Mouse (Mus musculus) midbrain, postnatal 0 days (tissue): Measurements from ENCODE around the gene 4933409G03Rik. TPM values are rescaled to one million over a fixed set of nuclear protein-coding genes. Genes with fewer than 3 reads are reported as not detected.
A peak's percentile ranks its signal among the peaks of the same experiment; 100 is the strongest.

Source experiments
- ATAC-seq: fragments of 200-750 bp; cut with Nextera tagmentation; 2 replicates; pipeline ENCODE4 v1.8.0; 2017; ENCODE audit warnings: moderate number of reproducible peaks, mild to moderate bottlenecking, moderate TSS enrichment, moderate library complexity; ENCODE audit not compliant: low FRiP score
- DNase-seq: peaks from one replicate; pipeline ENCODE4 v3.0.0-alpha.2; 2015; ENCODE audit warnings: low spot score
- H3K27ac ChIP-seq: fragments of 300-500 bp; sonication (generic); 2 replicates; pipeline ENCODE4 v1.5.1; 2014; ENCODE audit warnings: low read depth, mild to moderate bottlenecking, low read length, mixed read lengths
- H3K27me3 ChIP-seq: fragments of 300-500 bp; sonication (generic); 2 replicates; pipeline ENCODE4 v1.6.1; 2014; ENCODE audit warnings: low read length, control low read depth, mixed read lengths; ENCODE audit not compliant: insufficient read depth
- H3K36me3 ChIP-seq: fragments of 300-500 bp; sonication (generic); 2 replicates; pipeline ENCODE4 v1.6.1; 2014; ENCODE audit warnings: low read length, control low read depth, mixed read lengths; ENCODE audit not compliant: insufficient read depth
- H3K4me1 ChIP-seq: fragments of 300-500 bp; sonication (generic); 2 replicates; pipeline ENCODE4 v1.6.1; 2014; ENCODE audit warnings: mild to moderate bottlenecking, control low read depth, antibody characterized with exemption, low read length, mixed read lengths; ENCODE audit not compliant: insufficient read depth
- H3K4me2 ChIP-seq: fragments of 300-500 bp; sonication (generic); 2 replicates; pipeline ENCODE4 v1.6.1; 2014; ENCODE audit warnings: low read depth, mild to moderate bottlenecking, low read length, mixed read lengths; ENCODE audit not compliant: poor library complexity, severe bottlenecking
- H3K4me3 ChIP-seq: fragments of 300-500 bp; sonication (generic); 2 replicates; pipeline ENCODE4 v1.5.1; 2014; ENCODE audit warnings: low read depth, mild to moderate bottlenecking, low read length, moderate library complexity
- H3K9ac ChIP-seq: fragments of 300-500 bp; sonication (generic); replicated peaks from 2 replicates; pipeline ENCODE4 v1.6.1; 2014; ENCODE audit warnings: mild to moderate bottlenecking, low read length, moderate library complexity, mixed read lengths; ENCODE audit not compliant: poor library complexity, severe bottlenecking
- H3K9me3 ChIP-seq: fragments of 300-500 bp; sonication (generic); 2 replicates; pipeline ENCODE4 v1.6.1; 2016; ENCODE audit warnings: low read length, control low read depth
- CTCF ChIP-seq: IDR thresholded peaks from 2 replicates; pipeline ENCODE4 v1.5.1; 2016; ENCODE audit warnings: antibody characterized with exemption, mild to moderate bottlenecking
- WGBS: fragments of 180-500 bp; shearing (Covaris S2); extraction: QIAGEN DNeasy Blood & Tissue Kit; methylation state at CpG from one replicate; pipeline ENCODE4 v1.1.7; 2014; 5-methylcytosine and 5-hydroxymethylcytosine counted together
- polyA plus RNA-seq: library from polyadenylated mRNA; unstranded; fragments of >200 nt; fragmentation: Nextera tagmentation; extraction: Ambion mirVana; gene quantifications from 2 replicates; pipeline ENCODE4 v1.2.1, GENCODE M21; 2015
- total RNA-seq: library from RNA; depleted of rRNA; stranded (reverse); fragments of >200 nt; gene quantifications from 2 replicates; pipeline ENCODE4 v1.2.3, GENCODE M21; 2014; rRNA removed

Gene 4933409G03Rik
- total RNA-seq (not detected in 2 replicates), polyA plus RNA-seq (not detected in 2 replicates)

DNA sequence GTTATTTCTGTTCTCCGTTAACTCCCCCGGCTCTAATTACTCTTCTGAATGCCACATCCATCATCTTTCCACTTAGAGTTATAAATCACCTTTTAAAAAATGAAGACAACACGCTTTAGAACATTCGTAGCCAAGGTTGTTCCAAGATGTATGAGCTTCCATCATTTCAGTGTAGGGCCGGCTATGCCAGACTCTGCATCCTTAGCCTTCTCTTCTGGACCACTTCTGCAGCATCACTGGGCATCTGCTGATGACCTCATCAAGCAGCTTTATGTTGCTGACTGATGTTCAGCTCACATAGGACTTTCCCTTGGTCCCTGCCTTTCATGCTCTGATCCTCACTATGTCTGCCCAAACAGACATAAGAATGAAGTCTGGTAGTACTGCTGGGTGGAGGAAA lies at the start of gene 4933409G03Rik:
4933409G03Rik (plus strand) TSS at position 301 of the 400 bp plus-strand sequence.
- WGBS = 95% methylated on average over 5 of the region's 5 CpGs

DNA sequence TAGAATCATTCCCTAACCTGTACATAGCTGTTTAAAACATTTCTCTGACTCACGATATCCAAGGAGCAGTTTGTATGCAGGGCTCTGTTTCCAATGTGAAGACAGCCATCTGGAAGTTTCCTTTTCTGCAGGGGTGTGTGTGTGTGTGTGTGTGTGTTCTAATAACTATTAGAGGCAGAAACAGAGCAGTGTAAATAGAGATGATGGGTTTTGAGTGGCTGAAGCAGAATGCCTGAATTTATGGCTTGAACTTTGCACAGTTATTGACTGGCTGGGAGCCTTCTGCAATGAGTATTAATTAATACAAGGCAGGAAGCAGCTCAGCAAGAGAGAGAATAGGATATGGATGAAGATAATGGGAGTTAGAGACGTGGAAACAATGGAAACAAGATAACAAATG lies 38.0 kb upstream of the 4933409G03Rik start:
- Histone ChIP-seq H3K9ac (no peak overlapping the region), H3K9me3 (no peaks in the 10 kb centered on the region), H3K4me2 (no peak overlapping the region), H3K36me3 (no peaks in the 10 kb centered on the region), H3K4me1 (no peaks in the 10 kb centered on the region), H3K27ac (no peak overlapping the region), H3K27me3 (no peaks in the 10 kb centered on the region), H3K4me3 (no peak overlapping the region)
- ATAC-seq (no peak), DNase-seq (no peak)
- TF ChIP-seq CTCF = no peak
- WGBS = 63% methylated on average over 2 of the region's 2 CpGs

More for the DNA sequence above, at the start of gene 4933409G03Rik:
- Histone ChIP-seq H3K27ac (no peak within 1 kb of the TSS), H3K4me3 (no peak within 1 kb of the TSS), H3K9ac (no peak within 1 kb of the TSS), H3K27me3 (no peaks in the 10 kb centered on the region), H3K9me3 (no peaks in the 10 kb centered on the region), H3K36me3 (no peaks in the 10 kb centered on the region), H3K4me2 (no peak within 1 kb of the TSS), H3K4me1 (no peaks in the 10 kb centered on the region)
- DNase-seq = no peak
- ATAC-seq = no peak
- no peak for TF ChIP-seq CTCF

DNA sequence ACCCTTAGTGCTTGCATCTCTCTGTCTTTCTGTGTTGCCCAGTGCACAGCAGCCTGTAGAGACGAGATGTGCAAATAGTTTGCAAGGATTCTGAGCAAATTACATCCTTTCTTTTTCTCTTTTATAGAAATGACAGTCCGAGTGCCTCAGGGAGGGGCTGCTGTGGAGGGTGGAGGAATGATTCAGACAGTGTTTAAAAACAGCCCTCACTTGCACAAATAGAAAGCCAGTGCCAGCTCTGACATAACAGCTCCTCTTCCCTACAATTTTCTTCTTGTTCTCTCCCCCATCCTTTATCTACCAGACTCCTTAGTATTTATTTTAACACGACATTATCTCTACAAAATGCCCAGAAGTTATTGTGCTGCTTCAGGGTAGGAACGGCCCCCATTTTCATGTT lies 21.4 kb upstream of the 4933409G03Rik start:
- Histone ChIP-seq H3K27ac (no peak overlapping the region), H3K4me2 (no peak overlapping the region), H3K4me3 (no peak overlapping the region), H3K27me3 (no peaks in the 10 kb centered on the region), H3K36me3 (no peaks in the 10 kb centered on the region), H3K9me3 (no peaks in the 10 kb centered on the region), H3K4me1 (no peaks in the 10 kb centered on the region), H3K9ac (no peak overlapping the region)
- DNase-seq (no peak), ATAC-seq (no peak)
- WGBS = 59% methylated on average over 4 of the region's 4 CpGs
- TF ChIP-seq CTCF = no peak

DNA sequence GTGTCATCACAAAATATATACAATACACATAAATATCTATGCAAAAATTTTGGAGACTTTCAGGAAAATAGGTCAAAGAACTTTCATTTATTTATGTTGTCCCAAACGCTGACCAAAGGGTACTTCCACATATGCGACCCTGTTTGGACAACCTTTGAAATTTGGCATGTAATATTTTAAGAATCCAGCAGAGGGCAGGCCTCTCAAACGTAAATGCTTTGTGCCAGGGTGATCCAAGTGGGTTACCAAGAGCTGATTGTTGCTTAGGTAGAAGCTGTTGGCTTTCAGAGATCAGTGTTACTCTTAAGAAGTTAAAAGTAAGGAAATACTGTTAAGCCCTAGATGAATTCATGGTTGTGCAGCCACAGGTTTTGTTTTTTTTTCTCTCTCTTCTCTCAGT lies 18.9 kb upstream of the 4933409G03Rik start:
- Histone ChIP-seq H3K4me2 (no peak overlapping the region), H3K27me3 (no peaks in the 10 kb centered on the region), H3K27ac (no peak overlapping the region), H3K4me1 (no peaks in the 10 kb centered on the region), H3K9me3 (no peaks in the 10 kb centered on the region), H3K4me3 (no peak overlapping the region), H3K9ac (no peak overlapping the region), H3K36me3 (no peaks in the 10 kb centered on the region)
- DNase-seq (peak; percentile 78), ATAC-seq (no peak)
- 18% methylated on average over 3 of the region's 3 CpGs for WGBS
- peak; percentile 83 for TF ChIP-seq CTCF

DNA sequence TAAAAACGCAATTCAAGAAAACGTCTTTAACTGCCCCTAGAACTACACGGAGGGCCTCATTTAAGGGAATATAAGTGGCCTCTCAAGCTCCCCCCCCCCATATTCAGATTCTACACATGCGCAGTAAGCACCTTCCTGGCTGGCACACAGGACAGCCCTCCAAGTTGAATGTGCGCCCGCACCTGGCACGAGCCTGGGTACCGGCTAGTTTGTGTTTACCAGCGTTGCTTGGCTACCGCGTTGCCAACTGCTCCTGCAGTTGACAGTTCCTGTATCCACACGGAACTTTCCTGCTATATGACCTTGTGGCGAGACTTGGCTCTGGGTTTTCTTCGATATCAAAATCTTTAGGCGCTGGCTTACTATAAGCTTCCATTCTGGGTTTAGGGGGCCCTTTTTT lies 13.9 kb upstream of the 4933409G03Rik start:
- no peak for TF ChIP-seq CTCF
- no peaks in the 10 kb centered on the region for H3K27me3 ChIP-seq
- no peak for ATAC-seq
- H3K27ac ChIP-seq = no peak overlapping the region
- no peak overlapping the region for H3K9ac ChIP-seq
- H3K9me3 ChIP-seq = no peaks in the 10 kb centered on the region
- no peak overlapping the region for H3K4me3 ChIP-seq
- DNase-seq = peak; percentile 35
- H3K36me3 ChIP-seq = no peaks in the 10 kb centered on the region
- H3K4me2 ChIP-seq = no peak overlapping the region
- no peaks in the 10 kb centered on the region for H3K4me1 ChIP-seq
- 93% methylated on average over 15 of the region's 15 CpGs for WGBS

DNA sequence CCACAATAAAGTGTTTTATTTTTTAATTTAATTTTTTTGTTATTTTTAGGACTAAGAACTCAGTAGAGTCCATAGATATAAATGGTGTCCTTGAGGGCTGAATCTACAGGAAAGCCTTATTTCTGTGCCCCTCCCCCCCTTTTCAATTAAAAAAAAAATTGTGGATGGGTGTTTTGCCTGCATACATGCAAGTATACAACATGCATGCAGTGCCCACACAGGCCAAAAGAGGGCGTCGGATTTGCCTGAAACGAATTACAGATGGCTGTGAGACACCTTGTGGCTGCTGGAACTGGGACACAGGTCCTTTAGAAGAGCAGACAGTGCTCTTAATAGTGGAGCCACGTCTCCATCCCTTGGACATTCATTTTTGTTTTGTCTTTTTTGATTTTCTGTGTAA lies 9.9 kb upstream of the 4933409G03Rik start:
- Histone ChIP-seq H3K9ac (no peak overlapping the region), H3K4me3 (no peak overlapping the region), H3K9me3 (no peaks in the 10 kb centered on the region), H3K27me3 (no peaks in the 10 kb centered on the region), H3K4me2 (no peak overlapping the region), H3K36me3 (no peaks in the 10 kb centered on the region), H3K4me1 (no peaks in the 10 kb centered on the region), H3K27ac (no peak overlapping the region)
- TF ChIP-seq CTCF = peak; percentile 40
- 37% methylated on average over 4 of the region's 4 CpGs for WGBS
- DNase-seq (peak; percentile 24), ATAC-seq (no peak)
